Mouse (Mus musculus) right cerebral cortex, postnatal 25 days (tissue): ENCODE measurements around the gene Gas2l3.

Source experiments
- DNase-seq: peaks from one replicate; pipeline ENCODE4 v3.0.0; 2022

The Gas2l3 gene

DNA sequence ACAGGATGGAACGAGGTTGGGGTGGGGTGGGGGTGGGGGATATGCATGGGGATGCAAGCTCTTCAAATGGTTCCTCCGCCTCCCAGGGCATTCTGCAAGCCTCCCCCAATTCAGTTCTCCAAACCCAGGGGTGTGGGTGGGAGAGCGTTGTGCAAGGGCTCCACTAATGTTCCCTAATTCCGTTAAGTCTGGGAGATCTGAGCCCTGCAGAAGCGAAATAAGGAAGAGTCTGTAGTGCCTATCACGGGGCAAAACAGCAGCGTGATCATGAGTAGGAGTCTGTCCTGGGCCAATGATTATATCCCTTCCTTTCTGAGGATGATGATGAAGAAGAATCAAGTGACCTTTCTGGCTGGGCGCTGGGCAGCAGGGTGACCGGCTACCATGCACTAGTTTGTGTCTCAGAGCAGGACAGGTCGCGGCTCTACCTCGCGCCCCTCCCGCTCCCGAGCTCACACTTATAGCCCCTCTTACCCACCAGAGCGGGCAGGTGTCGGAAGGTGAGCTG, 598 bp downstream of the Gas2l3 start:
- no peak for DNase-seq

DNA sequence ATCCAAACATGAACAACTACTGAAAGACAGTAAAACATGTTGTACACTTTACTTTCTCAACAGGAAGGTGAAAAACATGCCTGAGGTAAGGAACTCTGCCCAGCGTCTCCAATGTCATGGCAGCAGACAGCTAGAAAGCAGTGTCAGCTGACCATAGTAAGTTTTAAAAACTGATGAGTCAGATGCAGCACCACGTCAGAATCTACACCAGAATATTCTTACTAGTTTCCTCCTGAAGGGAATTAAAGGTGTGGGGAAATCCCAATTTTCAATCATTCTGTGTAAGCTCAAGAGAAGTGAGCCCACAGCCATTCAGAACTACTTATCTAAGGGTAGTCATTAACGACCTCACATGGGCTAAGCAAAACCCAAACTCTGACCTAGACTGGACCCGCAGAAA, 1.1 kb downstream of the Gas2l3 start:
- no peak for DNase-seq

DNA sequence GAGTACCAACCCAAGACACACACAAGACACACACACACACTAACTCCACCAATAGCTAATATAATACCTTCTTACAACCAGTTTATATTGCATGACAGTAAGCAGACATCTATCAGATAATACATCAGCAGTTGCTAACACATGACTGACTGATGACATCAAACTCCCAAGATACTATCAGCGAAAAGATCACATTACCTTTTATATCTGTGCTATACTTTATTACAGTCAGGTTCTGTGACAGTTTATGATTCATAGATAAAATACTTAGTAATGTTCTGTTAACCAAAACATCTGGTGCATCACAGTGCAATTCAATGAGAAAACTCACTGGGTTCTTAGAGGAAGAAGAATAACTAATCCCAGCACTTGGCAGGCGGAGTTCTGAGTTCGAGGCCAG, 1.8 kb downstream of the Gas2l3 start:
- no peak for DNase-seq

DNA sequence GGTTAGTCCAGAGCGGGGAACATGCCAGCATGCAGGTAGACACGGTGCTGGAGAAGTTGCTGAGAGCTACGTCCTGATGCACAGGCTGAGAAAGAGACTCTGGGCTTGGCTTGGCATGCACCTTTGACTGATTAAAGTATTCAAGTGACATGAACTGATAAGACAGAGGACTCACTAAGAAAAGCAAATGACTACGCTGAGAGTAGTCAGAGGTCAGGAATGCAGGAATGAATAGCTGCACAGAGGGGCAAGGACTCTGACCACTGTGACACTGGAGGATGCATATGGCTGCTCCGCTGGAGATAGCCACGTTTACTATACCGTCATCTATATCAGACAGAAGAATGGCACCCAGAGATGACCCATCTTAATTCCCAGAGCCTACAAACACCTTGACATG, 4.4 kb downstream of the Gas2l3 start:
- DNase-seq = no peak

DNA sequence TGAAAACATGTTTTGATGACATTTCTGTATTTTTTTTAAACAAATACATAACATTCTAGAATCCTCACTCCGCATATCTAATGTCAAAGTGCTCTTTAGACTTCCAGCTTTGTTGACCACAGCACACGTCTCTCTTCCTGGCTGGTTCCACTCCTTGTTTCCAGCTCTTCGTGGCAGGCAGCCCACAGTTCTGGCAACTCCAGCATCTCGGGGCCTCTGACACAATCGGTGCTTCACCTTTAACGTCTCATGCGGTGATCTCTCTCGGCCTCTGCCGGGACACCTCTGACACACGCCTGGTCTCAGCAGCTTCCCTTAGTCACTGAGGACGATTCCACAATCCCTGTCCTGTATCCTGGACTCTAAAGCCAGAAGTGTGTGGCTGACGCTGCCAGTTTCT, 5.8 kb downstream of the Gas2l3 start:
- no peak for DNase-seq

DNA sequence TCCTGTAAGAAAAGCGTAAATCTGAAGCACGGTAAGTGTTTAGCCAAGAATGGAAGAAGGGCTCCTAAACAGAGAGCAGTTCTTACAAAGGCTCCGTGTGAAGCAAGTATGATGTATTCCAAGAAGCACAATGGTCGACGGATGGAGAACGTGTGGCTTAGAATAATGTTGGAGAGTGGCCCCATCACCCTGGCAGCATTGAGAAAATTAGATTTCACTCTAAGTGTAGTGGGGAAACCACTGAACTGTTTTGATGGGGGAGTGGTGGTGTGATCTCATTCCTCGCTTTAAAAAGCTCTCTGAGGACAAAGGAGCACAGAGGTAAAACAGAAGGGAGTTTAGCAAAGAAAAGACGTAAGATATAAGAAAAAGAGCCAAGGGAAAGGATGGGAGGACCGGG, 6.3 kb downstream of the Gas2l3 start:
- DNase-seq = no peak

DNA sequence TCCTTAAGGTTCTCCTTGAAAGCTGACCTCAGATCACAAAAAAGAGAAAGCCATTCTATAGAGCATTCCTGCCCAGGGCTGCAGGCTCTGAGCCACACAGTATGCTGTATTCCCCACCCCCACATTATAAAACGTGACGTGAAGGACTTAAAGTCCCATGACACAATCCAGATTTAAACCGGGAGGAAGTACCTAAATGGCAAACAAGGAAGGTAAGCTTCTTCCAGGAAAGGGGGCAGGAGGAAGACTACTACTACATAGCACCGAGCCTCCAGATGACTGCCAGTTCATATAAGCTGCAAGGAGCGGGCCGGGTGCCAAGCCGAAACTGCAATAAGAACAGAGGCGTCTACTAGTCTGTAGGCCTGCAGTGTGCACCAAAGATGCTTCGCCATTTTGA, 7.8 kb downstream of the Gas2l3 start:
- no peak for DNase-seq

DNA sequence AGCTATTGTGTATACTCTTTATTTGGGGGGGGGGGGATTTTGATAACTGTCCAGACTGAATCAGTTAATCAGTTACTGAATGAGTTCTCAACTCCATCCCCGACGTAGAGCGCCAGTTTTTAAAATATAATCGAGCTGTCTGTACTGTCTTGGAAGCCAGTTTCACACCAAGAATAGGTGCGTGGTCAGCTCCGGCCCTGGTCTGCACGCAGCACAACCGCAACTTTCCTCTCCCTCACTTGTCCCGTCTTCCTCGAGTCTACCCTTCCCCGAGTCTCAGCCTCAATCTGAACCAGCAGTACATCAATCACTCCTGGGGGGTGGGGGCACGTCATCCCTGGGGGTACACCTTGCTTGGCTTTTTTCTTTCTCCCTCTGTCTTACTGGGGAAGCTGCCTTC, 8.4 kb downstream of the Gas2l3 start:
- DNase-seq = no peak

DNA sequence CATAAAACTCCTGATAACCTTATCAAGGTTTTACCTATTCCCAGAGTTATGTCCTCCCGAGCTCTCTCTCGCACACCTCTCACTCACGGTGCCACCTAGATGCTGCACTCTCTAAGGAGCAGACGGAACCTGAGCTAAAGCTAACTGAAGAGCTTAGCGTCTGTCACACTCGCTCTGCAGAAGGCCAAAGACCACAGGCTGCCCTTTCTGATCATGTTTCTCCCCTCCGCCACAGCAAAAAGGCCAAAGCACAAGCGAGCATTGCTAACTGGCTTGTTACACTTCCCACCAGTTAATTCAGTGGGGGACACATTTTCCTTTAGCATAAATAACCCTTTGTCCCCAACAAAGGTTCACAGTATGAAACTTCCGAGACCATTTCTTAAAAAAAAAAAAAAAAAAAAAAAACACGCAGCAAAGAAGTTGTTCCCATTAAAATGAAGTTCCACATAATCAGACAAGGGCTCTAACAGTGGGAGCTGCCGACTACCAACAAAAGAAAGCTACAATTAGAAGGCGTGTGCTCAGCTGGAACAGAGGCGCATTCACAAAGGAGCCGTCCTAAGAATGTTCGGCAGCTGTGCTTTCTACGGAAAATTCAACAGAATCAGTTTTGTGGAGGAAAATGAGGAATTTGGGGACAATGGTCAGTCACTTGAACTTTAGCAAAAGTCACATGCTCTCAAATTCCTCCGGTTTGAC, 9.1 kb downstream of the Gas2l3 start:
- DNase-seq = no peak

DNA sequence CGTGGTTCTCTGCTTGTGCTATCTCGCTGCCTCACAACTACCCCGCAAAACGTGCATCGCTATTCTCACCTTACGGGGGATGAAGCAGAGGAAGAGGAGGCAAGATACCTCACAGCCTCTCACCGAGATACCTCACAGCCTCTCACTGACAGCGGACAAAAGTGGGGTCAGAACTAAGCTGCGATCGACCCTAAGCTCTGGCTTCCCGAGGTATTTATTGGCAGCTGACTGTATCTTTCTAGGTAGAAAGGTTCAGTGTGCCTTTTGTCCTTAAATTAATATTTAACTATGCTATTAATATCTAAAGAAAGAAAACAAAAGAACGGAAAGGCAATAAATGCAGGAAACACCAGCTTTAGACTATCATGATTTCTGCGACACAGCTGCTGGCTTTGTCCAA, 11.0 kb downstream of the Gas2l3 start:
- no peak for DNase-seq

DNA sequence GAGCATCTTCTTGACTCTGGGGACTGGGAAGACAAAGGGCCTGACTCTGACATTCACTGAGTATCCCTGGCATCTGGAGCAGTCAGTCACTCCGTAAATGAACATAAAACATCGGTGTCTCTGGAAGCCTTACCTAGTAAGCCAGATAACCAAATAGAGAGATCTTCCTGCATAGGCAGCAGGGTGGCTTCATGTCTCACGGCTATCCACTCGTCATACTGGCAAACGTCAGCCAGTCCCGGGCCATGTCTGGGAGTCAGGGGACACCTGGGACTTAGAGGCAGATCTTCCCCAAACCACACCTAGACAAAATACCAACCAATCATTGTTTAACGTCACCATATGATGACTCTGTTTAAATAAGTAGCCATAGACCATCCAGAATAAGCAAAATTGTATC, 13.0 kb downstream of the Gas2l3 start:
- DNase-seq = no peak

DNA sequence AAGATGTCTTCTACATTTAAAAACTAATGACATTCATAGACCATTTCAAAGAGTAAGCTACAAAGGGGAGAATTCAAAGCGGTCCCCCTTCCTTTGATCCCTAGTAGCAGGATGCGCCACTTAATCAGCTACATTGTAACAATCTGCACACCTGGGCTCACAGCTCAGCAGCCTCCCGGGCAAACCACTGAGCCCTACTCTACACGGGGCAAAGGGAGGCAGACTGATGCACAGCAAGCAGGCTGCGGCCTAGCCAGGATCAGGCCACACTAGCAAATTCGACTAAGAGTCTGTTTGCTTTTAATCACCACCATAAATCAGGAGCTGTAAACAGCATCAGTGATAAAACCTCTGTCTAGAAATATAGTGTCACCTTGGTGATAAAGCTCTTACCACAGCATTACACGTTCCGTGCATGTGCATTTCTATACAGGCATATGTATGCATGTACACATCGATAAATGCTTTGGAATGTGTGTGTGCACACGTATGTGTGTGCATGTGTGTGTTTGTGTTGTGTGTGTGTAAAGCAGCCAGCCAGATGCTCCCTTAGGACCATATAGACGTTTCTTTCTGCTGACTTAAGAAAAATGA, 18.9 kb downstream of the Gas2l3 start:
- DNase-seq = no peak

DNA sequence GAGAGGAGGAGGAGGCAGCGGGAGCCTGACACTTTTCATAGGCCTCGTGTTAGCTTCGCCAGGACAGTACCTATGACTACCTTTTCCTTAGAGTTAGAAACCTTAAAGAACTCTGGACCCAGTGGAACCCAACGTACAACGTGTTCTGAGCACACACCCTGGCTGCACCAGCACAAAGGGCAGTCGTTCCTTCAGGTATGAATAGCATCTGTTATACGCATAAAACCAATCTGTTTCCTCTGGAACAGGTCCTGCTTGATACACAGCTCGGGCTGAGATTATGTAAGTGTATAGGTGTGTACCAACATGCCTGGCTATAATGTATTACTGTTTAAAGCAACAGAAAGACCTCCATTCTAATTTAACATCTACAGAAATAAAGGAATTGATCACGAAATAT, 19.6 kb downstream of the Gas2l3 start:
- DNase-seq = no peak

DNA sequence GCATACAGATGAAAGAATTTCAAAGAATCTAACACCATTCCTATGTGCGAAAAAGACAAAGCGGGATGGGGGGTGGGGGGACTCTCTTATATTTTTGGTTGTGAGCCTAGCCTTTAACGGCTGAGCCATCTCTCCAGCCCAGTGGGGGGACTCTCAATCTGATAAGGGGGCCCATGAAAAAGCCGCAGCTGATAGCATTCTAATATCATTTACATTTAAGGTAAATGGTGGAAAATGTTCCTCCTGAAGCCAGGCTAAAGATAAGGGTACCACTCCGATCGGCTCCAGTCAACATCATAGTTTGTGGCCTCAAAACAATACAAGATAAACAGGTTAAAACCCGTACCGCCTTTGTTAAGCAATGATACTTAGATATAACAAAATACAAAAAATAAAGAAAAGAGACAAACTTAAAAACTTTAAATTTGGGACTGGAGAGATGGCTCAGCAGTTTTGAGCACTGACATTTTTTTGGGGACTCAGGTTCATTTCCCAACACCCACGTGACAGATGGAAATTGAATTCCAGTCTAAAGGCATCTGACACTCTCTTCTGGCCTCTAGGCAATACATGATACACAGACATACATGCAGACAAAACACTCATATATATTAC, 20.5 kb downstream of the Gas2l3 start:
- no peak for DNase-seq

DNA sequence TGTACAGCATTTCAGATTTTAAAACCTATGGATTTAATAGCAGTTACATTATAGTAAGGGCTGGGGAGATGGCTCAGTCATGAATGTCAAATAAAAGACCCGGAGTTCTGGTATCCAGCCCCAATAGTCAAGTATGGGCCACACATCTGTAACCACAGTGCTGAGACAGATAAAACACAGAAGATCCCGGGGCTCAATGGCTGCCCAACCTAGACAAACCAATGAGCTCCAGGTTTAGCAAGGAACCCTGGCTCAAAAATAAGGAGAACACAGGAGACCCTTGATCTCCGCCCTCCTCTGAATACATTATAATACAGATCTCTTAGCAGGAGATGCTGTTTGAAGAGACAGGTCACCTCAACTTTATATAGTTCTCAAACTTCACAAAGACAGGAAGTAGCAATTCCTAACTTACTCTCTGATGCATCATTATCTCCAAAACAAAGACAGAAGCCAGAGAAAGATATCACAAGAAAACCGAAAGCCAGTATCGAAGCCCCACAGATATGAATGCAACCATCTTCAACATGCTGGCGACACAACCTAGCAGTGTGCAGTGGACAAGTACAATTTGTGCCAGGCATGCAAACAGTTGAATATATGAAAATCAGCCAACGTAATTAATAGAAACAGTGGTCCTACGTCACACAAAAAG, 21.1 kb downstream of the Gas2l3 start:
- no peak for DNase-seq

DNA sequence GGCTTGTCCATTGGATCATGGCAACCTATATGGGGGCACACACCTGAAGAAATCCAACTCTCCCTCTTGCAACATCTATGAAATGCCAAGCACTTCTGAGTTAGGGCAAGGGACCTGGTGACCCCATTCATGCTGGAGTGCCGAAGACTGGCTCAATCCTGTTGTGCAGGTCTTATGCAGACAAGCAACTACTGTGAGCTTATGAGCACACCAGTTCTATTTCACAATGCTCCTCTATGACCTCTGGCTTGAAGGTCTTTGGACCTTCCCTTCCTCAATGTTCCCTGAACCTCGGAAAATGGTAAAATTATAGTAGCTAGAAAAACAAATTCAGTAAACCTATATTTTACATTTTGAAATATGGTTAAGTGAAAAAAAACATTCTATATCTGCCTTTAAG, 25.8 kb downstream of the Gas2l3 start:
- no peak for DNase-seq

DNA sequence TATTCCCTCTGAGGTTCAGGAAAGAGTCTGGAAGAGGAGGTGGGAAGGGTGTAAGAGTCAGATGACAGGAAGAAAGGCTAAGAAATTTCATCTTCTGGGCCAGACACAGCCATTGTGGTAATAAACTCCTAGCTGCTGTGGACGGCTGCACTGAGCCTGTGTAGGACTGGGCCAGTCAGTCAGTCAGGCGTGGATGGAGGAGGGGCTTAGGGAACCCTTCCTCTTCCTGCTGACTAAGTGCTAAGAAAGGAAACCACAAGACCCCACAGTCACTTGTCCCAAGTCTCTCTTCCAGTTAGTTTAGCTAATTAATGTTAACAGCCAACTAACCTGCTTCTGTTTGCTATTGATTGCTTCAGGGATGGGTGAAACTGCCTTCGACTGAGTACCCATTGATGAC, 28.3 kb downstream of the Gas2l3 start:
- no peak for DNase-seq

DNA sequence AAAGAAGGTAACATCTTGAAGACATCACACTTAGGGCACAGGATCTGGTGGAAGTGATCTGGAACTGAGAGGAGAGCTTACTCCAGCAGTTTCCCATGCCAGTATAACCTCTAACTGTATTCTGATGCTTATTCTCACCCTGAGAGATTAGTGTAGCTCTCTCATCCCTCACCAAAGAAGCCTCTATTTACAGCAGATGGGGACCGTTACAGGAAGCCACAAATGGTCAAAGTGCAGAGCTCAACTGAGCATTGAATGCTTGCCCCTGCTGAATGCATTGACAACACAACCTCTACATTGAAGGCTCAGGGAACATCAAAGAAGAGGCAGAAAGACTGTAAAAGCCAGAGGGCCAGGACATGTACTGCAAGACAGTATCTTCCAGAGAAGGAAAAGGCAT, 36.2 kb downstream of the Gas2l3 start:
- no peak for DNase-seq

DNA sequence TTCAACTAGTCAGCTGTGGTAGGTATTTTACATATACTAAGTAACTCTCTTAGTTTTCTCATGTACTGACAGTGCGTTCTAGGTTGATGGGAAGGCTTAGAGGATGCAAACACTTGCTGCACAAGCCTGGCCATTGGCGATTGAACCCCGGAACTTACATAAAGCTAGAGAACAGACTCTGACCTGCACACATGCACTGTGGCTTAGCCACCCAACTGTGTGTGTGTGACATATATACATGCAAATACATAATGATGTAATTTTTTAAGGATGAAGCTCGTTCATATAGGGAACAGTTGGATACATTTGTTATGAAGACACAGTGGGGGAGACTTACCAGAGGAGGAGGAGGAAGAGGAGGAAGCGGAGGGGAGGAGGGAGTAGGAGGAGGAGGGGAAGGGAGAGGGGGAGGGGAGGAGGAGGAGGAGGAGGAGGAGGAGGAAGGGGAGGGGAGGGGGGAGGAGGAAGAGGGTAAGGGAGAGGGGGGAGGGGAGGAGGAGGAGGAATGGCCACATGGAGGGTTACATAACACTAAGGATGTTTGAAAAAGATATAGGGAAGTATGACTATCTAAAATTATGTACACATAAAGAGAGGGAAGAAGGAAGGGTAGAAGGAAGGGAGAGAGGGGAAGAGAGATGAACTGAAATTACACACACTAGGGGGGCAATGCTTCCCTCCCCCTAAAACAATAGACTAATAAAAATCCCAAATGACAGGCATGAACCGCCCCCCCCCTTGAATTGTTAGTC, 36.9 kb downstream of the Gas2l3 start:
- no peak for DNase-seq

DNA sequence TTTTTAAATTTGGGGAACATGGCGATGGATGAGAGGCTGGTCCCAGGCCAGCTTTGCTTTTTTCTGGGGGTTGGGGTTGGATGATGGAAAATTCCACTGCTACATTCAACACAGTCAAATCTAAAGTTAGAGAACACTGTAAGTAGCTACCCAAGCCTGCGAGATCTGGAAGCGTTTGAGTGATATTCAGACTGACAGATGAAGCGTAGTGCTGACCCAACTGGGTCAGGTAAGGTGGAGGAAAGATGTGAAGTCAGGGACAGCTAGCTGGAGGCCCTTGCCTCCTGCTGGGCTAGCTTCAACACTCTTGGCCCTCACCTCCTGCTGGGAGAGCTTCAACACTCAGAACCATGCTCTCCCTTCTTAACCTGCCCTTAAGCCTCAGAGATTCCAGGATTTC, 38.8 kb downstream of the Gas2l3 start:
- no peak for DNase-seq

DNA sequence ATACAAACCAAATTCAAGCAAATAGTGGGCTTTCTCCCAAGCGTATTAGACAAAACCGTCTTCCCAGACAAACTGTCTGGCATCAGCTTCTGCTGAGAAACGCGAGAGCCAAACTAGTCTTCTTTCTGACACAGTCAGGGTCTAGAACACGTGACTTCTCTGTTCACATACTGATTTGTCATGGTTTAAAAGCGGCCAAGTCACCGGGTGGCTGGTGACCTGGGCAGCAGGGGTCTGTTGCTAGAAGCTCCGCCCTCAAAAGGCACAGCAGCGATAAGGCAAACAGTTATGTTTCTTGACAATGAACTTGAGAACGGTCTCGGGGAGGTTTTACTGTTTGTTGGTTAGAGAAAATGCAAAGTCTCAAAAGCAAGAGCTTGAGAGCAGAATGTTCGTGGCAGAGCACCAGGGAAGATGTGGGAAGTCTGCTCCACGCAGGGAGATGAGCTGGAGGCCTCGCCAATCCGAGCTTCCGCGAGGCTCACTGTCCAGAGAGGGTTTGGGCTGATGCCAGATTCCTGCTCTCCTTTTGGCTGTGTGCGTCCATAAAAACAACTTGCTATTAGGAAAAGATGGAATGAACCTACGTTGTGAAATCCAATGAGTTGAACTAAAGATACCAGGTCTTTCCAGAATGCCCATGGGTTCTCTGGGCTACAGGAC, 43.0 kb downstream of the Gas2l3 start:
- DNase-seq = no peak

DNA sequence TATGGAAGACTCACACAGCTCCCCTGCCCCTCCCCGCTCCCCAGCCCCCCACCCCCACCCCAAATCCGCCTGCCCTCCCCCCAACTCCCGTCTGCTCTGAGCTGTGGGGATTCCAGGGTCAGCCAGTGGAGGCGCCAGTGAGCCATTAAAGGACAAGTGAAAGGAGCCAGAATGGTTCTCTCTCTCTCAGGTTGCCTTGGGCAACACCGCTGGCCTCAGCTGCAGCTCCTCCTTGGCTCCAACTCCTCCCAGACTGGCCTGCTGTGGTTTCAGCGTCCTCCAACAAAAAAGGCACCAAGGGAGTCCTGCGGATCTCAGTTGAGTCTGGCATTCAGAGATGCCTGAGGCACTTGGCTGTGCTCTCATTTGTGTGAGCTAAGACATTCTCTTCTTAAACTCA, 47.9 kb downstream of the Gas2l3 start:
- DNase-seq = no peak

DNA sequence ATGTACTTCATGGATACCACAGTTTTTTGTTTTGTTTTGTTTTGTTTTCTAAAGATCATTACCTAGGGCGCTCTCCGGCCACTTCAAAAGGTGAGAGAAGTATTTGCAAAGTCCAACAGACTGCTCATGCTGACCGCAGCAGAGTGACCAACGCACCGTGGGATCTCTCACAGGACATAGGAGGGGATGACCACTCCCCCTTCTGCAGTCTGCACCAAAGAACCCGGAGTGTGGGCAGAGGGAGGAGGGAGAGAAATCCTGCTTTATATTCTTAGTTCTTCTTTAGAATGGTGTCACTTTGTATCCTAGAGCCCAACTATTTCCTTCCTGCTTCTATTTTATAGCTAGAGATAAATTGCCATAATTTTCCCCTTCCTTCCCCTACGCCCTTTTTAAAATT, 48.4 kb downstream of the Gas2l3 start:
- no peak for DNase-seq
